Mouse (Mus musculus) liver, postnatal 0 days (tissue): ENCODE measurements around the gene Arhgap45. TPM values are rescaled to one million over a fixed set of nuclear protein-coding genes. Genes with fewer than 3 reads are reported as not detected.

Source experiments
- ATAC-seq: fragments of 200-750 bp; cut with Nextera tagmentation; 2 replicates; pipeline ENCODE4 v1.8.0; 2017; ENCODE audit warnings: mild to moderate bottlenecking, moderate library complexity
- DNase-seq: peaks from one replicate; pipeline ENCODE4 v3.0.0-alpha.2; 2016
- H3K27ac ChIP-seq: fragments of 300-500 bp; sonication (generic); 2 replicates; pipeline ENCODE4 v1.5.1; 2014; ENCODE audit warnings: antibody characterized with exemption, moderate library complexity, mild to moderate bottlenecking, low read depth
- H3K27me3 ChIP-seq: fragments of 300-500 bp; sonication (generic); 2 replicates; pipeline ENCODE4 v1.6.1; 2014; ENCODE audit warnings: low read length, control low read depth, mixed read lengths; ENCODE audit not compliant: insufficient read depth
- H3K36me3 ChIP-seq: fragments of 300-500 bp; sonication (generic); replicated peaks from 2 replicates; pipeline ENCODE4 v1.6.1; 2014; ENCODE audit warnings: mild to moderate bottlenecking, control low read depth, low read length, moderate library complexity, mixed read lengths; ENCODE audit not compliant: insufficient read depth
- H3K4me1 ChIP-seq: fragments of 300-500 bp; sonication (generic); 2 replicates; pipeline ENCODE4 v1.6.1; 2014; ENCODE audit warnings: antibody characterized with exemption, mild to moderate bottlenecking, control low read depth; ENCODE audit not compliant: insufficient read depth
- H3K4me2 ChIP-seq: fragments of 300-500 bp; sonication (generic); 2 replicates; pipeline ENCODE4 v1.6.1; 2014; ENCODE audit warnings: low read depth, mild to moderate bottlenecking, low read length, moderate library complexity, mixed read lengths
- H3K4me3 ChIP-seq: fragments of 300-500 bp; sonication (generic); 2 replicates; pipeline ENCODE4 v1.5.1; 2014; ENCODE audit warnings: low read depth, low read length
- H3K9ac ChIP-seq: fragments of 300-500 bp; sonication (generic); replicated peaks from 2 replicates; pipeline ENCODE4 v1.6.1; 2014; ENCODE audit warnings: mild to moderate bottlenecking, moderate library complexity
- H3K9me3 ChIP-seq: fragments of 300-500 bp; sonication (generic); 2 replicates; pipeline ENCODE4 v1.6.1; 2016; ENCODE audit warnings: mild to moderate bottlenecking, control low read depth, low read length, mixed read lengths
- CTCF ChIP-seq: sonication (generic); IDR thresholded peaks from 2 replicates; pipeline ENCODE4 v1.5.1; 2016; ENCODE audit warnings: antibody characterized with exemption, low read depth
- EP300 ChIP-seq: IDR thresholded peaks from 2 replicates; pipeline ENCODE4 v1.6.1; 2016; ENCODE audit warnings: antibody characterized with exemption, low read depth, mild to moderate bottlenecking
- WGBS: fragments of 180-500 bp; shearing (Covaris S2); extraction: QIAGEN DNeasy Blood & Tissue Kit; methylation state at CpG from one replicate; pipeline ENCODE4 v1.1.7; 2014; ENCODE audit not compliant: insufficient replicate concordance; 5-methylcytosine and 5-hydroxymethylcytosine counted together
- polyA plus RNA-seq: library from polyadenylated mRNA; unstranded; fragments of >200 nt; fragmentation: Nextera tagmentation; extraction: Ambion mirVana; gene quantifications from 2 replicates; pipeline ENCODE4 v1.2.1, GENCODE M21; 2015

The Arhgap45 gene
- polyA plus RNA-seq, 1 experiment from 2014 or later = 14.2 TPM

GRCm38 (mm10) chr10:79978061-79978460 is 38.4 kb upstream of the Arhgap45 start:
- WGBS = 93% methylated on average over 17 of the region's 21 CpGs
- Histone ChIP-seq H3K9ac (no peak overlapping the region), H3K4me2 (no peak overlapping the region), H3K27me3 (no peaks in the 10 kb centered on the region), H3K4me3 (no peak overlapping the region), H3K9me3 (peaks cover 9% of the 10 kb centered on the region; the same call in 1 of the 2 replicates), H3K27ac (no peak overlapping the region), H3K4me1 (peaks cover 10% of the 10 kb centered on the region), H3K36me3 (peaks cover 40% of the 10 kb centered on the region)
- TF ChIP-seq CTCF (no peak), EP300 (no peak)
- DNase-seq (no peak), ATAC-seq (no peak)

- peaks cover 40% of the 10 kb centered on the region for H3K36me3 ChIP-seq
- DNase-seq = no peak
- peaks cover 15% of the 10 kb centered on the region for H3K4me1 ChIP-seq
- no peak for ATAC-seq
- H3K27ac ChIP-seq = no peak overlapping the region
- H3K9me3 ChIP-seq = peaks cover 9% of the 10 kb centered on the region; the same call in 1 of the 2 replicates
- no peak overlapping the region for H3K9ac ChIP-seq
- H3K4me2 ChIP-seq = no peak overlapping the region
- TF ChIP-seq CTCF (no peak), EP300 (no peak)
- WGBS = 87% methylated on average over 22 of the region's 22 CpGs
- H3K27me3 ChIP-seq = no peaks in the 10 kb centered on the region
- H3K4me3 ChIP-seq = no peak overlapping the region
Measured at GRCm38 (mm10) chr10:79979401-79980155, 36.9 kb upstream of the Arhgap45 start.

- peaks cover 38% of the 10 kb centered on the region for H3K4me1 ChIP-seq
- H3K9me3 ChIP-seq = no peaks in the 10 kb centered on the region
- H3K4me2 ChIP-seq = peak overlapping the region; percentile 78
- peak overlapping the region; percentile 87 for H3K9ac ChIP-seq
- H3K27ac ChIP-seq = peak overlapping the region; percentile 88
- no peak for DNase-seq
- 78% methylated on average over 5 of the region's 5 CpGs for WGBS
- peaks cover 12% of the 10 kb centered on the region; the same call in 1 of the 2 replicates for H3K36me3 ChIP-seq
- no peak for ATAC-seq
- TF ChIP-seq EP300 (no peak), CTCF (no peak)
- peak overlapping the region; percentile 72 for H3K4me3 ChIP-seq
- H3K27me3 ChIP-seq = peaks cover 7% of the 10 kb centered on the region; the same call in 1 of the 2 replicates
Measured at GRCm38 (mm10) chr10:79983205-79983604, 33.2 kb upstream of the Arhgap45 start.

GRCm38 (mm10) chr10:79983670-79984069 is 32.8 kb upstream of the Arhgap45 start:
- TF ChIP-seq CTCF (no peak), EP300 (no peak)
- Histone ChIP-seq H3K4me1 (peaks cover 43% of the 10 kb centered on the region), H3K4me3 (peak overlapping the region; percentile 72), H3K9me3 (no peaks in the 10 kb centered on the region), H3K4me2 (peak overlapping the region; percentile 78), H3K27me3 (peaks cover 11% of the 10 kb centered on the region), H3K27ac (peak overlapping the region; percentile 88), H3K36me3 (peaks cover 8% of the 10 kb centered on the region; the same call in 1 of the 2 replicates), H3K9ac (peak overlapping the region; percentile 87)
- WGBS = under 1% methylated on average over 21 of the region's 21 CpGs
- ATAC-seq (peak; percentile 3; the same call in 1 of the 2 replicates), DNase-seq (peak; percentile 82)

GRCm38 (mm10) chr10:79984195-79984816 is 32.1 kb upstream of the Arhgap45 start, which contains the start of gene Tmem259:
Gene Tmem259, minus strand, starts transcription at chr10:79984330.
- WGBS = under 1% methylated on average over 44 of the region's 49 CpGs
- peaks cover 45% of the 10 kb centered on the region for H3K4me1 ChIP-seq
- peak; percentile 81 for TF ChIP-seq CTCF
- TF ChIP-seq EP300 = peak; percentile 29; the same call in 1 of the 2 replicates
- peak; percentile 90 for DNase-seq
- H3K9me3 ChIP-seq = no peaks in the 10 kb centered on the region
- H3K27me3 ChIP-seq = peaks cover 11% of the 10 kb centered on the region
- H3K27ac ChIP-seq = peak within 1 kb of the TSS; percentile 88
- H3K4me3 ChIP-seq = peak within 1 kb of the TSS; percentile 72
- H3K36me3 ChIP-seq = 0 out of 2 replicates have a peak, but pooled peaks cover 2% of the 10 kb centered on the region
- peak within 1 kb of the TSS; percentile 78 for H3K4me2 ChIP-seq
- peak within 1 kb of the TSS; percentile 87 for H3K9ac ChIP-seq
- peak; percentile 78 for ATAC-seq

- peaks cover 45% of the 10 kb centered on the region for H3K4me1 ChIP-seq
- H3K9ac ChIP-seq = peak overlapping the region; percentile 87
- under 1% methylated on average over 22 of the region's 22 CpGs for WGBS
Measured at GRCm38 (mm10) chr10:79984871-79985270, 31.6 kb upstream of the Arhgap45 start.

More at GRCm38 (mm10) chr10:79984871-79985270, 31.6 kb upstream of the Arhgap45 start:
- peak overlapping the region; percentile 88 for H3K27ac ChIP-seq
- ATAC-seq (peak; percentile 87), DNase-seq (peak; percentile 94)
- TF ChIP-seq EP300 (no peak), CTCF (no peak)
- H3K4me2 ChIP-seq = peak overlapping the region; percentile 78
- no peaks in the 10 kb centered on the region for H3K9me3 ChIP-seq
- H3K27me3 ChIP-seq = peaks cover 14% of the 10 kb centered on the region
- 0 out of 2 replicates have a peak, but pooled peaks cover 2% of the 10 kb centered on the region for H3K36me3 ChIP-seq
- peak overlapping the region; percentile 72 for H3K4me3 ChIP-seq
